Mouse (Mus musculus): ENCODE data around the gene Aggf1.
"Not testable (repeated sequence)": the region's sequence is repeated elsewhere in the genome, so short reads cannot be mapped to it uniquely, and the experiment has no call there.

Gene Aggf1

DNA sequence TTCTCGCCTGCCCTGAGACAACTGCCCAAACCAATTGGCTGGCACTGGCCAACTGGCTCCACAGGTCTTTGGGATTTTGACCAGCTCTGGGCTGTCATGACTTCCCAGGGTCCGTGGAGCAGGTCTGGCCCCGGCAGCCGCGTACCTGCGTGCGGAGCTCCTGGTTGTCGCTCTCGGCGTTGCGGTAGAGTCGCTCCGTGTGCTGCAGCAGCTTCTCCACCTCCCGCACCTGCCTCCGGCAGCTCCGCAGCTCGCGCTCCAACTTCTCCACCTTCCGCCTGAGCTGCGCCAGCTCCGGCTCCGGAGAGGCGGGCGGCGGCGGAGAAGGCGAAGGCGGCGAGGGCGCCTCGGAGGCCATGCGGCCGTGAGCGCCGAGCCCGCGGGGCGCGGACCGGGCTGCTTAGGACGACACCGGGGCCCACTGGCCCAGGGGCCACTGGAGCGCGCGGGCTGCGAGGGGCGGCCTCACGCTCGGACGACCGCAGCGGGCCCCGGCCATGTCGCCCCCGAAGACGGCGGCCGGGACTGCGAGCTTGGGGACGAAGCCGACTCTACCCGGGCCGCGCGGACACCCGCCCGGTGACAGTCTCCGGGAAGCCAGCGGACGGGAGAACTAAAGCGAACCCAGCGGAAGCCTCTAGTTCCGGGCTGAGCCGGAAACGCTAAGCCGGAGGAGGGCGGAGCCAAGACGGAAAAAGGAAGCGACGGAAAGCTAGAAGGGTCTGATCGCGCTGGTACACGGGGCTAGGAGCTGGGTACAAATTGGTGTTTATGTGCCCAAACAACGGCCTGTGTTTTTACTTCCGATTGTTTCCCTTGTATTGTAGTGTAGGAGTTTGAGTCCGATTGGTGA lies at the start of gene Aggf1:
TSS of gene Aggf1 (minus strand) at position 652 of the 853 bp plus-strand sequence.
- in situ Hi-C loops (cut with MboI; ENCODE audit: low sequenced_read_pairs) = no loop called here

DNA sequence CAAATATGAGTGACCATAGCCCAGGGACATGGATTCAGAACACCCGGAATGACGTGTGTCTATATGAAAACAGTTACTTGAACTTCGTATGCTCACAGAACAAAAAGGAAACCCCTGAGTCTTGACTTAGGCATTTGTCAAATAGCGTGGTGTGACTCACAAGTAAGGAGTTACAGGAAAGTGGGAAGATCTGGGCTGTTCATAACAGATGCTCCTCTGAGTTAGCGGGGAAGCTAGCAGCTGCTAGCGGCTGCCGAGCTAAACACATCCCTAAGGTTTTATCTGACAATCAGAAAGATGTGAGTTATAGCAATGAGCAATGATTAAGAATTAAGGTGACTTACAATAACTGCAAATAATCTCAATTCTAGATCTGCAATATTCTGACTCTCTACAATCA lies 49.8 kb upstream of the Aggf1 start:
- in situ Hi-C loops (cut with MboI; ENCODE audit: low sequenced_read_pairs) = no loop called here

DNA sequence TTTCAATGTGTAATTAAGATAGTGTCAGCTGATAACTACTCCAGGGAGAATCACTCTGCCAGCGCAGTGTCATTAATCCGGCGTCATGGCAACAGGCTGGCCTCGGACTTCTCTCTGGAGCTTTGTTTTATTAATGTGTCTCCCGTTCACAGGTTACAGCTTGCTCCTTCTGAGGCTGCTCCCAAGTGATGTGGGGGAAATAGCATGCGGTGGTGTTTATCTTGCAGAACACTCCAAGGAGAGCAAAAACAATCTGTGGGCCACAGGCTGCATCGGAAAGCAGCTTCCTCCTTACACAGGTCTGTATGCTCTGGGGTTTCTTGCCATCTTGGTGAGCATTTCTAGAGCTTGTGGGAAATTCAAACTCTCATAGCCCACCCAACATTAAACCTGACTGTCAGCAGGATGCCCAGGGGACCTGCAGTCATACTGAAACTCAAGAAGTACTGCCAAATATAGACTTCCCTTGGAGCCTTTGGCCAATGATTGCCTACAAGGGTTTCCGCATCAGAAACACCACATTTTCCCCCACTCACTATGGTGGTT lies 44.1 kb upstream of the Aggf1 start:
- in situ Hi-C loops (cut with MboI; ENCODE audit: low sequenced_read_pairs) = no loop called here

DNA sequence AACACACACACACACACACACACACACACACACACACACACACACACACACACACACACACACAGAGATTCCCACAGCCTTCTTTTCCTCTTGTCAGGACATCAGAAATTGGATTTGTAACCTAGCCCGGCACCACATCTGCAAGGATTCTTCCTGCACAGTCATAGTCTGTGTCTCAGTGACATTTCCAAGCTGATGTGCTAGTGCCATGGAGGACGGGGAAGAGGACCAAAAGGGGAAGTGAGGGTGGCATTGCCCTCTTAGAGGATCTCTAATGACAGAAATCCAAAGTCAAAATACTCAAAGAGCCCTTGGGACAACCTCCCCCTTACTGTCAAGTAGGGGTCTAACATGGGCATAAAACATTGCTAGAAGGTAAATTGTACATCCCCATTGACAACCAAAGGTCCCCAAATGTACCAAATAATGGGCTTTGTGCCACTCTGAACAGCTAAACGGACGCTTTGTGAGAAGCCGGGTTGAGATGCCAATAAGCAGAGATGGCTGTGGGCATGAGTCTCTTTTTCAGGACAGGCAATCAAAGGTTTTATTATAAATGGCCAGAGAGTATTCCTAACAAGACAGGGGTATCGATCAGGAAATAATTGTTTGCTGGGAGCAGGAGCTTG lies 43.5 kb upstream of the Aggf1 start:
- in situ Hi-C loops (cut with MboI; ENCODE audit: low sequenced_read_pairs) = no loop called here

DNA sequence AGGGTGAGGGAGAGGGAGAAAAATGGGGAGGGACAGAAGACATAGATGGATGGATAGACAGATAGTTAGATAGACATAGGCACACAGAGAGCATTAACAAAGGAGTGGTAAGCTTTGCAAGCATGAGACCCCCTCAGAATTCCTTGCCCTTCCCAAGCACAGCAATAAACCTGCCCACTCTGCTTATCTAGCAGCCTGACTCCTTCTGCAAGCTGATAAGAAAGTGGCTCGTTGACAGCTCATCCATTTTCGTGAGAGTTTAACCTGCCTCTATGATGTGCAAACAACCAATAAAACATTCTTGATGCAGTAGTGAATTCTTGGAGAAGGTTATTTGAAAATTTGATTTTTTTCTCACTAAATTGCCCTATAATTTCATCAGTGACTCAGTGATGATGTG lies 37.1 kb upstream of the Aggf1 start:
- in situ Hi-C loops (cut with MboI; ENCODE audit: low sequenced_read_pairs) = no loop called here

DNA sequence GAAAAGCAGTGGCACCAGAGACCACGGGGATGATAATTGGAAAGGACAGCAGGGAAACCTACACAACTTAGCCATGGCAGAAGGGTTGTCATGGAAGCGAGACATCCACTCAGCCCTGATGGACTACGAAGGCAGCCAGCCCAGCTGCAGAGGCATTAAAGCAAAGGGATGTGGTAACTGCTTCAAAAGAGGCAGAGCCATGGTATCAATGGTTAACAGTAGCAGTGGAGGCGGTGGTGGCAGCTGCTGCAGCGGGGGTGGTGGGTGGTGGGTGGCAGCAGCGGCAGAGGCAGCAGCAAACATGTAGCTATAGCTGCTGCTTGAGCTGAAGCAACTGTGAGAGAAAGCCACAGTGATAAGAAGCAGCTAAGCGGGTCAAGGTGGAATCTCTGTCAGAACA lies 18.1 kb upstream of the Aggf1 start:
- in situ Hi-C loops (cut with MboI; ENCODE audit: low sequenced_read_pairs) = no loop called here

DNA sequence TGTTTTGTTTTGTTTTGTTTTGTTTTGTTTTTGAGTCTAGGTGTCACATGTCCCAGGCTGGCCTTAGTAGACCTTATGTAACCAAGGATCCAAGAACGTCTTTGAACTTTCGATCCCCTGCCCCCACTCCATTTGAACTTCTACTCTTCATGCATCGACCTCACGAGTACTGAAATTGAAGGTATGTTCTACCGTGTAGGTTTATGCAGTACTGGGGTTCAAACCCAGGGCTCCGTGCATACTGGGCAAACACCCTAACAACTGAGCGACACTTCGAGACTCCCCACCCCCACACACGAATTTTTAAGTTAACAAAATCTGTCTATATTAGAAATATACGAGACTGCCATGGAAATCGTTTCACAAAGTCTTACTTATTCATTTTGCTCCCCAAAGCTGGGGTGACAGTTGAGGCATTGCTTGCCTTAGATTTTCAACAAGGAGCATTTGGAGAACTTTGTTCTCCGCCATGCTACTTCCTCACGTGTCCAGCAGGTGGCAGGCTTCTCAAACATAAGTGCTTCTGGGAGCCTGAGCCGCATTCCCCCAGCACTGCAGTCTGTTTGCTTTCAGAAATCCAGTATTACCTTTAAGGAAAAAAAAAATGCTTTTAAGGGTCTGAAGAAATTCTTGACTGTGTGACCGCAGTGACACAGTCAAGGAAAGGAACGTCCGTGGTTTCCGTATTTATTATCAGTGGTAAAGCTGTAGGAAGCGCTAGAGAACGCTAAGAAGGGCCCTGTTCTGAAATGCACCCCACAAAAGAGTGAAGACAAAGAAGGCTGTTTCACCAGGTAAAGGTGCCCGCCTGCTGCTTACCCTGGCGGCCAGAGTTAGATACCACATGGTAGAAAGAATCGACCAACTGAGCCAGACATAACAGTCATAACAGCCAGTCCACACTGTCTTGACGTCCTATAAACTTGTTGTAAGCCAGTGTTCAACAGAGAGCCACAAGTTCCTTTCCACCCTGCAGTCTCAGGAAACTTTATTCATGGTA lies 15.0 kb upstream of the Aggf1 start:
- in situ Hi-C loops (cut with MboI; ENCODE audit: low sequenced_read_pairs) = loop anchor here (5.0 kb wide), 1 partner anchor 82 kb away; no protein-coding TSS in a partner anchor

DNA sequence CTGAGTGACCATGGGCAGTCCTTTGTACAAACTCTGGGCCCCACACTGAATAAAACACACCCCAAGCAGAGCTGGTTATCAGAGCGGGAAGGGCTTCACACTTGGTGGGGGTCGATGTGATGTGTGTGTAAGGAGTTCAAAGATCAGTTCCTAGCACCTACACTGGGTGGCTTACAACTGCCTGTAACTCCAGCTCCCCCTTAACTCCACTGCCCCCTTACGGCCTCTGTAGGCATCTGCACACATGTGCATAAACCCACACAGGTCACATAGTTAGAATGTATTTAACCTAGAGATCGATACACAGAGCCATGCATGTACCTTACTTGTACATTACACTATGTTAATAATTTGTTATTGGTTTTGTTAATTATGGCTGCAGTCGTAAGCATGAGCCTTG lies 13.1 kb upstream of the Aggf1 start:
- in situ Hi-C loops (cut with MboI; ENCODE audit: low sequenced_read_pairs) = loop anchor here (5.0 kb wide), 1 partner anchor 84 kb away; no protein-coding TSS in a partner anchor

DNA sequence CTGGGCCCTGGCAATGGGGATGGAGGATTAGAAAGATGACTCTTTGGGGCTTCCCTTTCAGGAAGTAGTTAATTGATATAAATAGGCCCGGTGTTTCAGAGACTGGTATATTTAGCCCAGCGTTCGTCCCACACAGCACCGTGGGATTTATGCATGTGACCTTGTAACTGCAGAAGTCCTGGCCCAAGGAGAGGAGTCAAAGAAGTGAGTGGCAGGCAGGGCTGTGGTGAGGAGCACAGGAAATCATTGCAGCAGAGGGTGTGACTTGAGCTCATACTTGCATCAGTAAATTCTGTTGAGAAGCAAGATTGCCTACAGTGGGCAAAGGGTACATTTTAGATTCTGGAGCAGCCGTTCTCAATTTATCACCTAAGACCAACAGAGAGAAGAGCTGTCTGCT lies 7.3 kb upstream of the Aggf1 start:
- in situ Hi-C loops (cut with MboI; ENCODE audit: low sequenced_read_pairs) = no loop called here

DNA sequence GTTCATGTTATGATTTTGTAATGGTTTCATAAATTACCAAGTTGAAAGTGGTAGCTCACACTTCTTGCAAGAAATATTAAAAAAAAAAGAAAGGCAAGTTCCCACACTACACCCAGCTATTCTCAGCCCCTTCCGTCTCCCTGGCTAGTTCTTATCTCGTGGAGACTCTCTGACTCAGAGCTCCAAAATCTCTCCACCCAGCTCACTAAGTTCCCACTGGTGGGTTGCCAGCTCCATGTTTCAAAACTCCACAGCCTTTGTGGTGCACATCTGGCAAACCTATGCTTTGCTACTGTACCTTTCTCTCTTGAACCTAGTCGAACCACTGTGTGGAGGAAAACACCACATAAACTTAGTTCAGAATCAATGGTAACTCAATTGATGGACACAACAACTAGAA lies 3.5 kb upstream of the Aggf1 start:
- in situ Hi-C loops (cut with MboI; ENCODE audit: low sequenced_read_pairs) = no loop called here

DNA sequence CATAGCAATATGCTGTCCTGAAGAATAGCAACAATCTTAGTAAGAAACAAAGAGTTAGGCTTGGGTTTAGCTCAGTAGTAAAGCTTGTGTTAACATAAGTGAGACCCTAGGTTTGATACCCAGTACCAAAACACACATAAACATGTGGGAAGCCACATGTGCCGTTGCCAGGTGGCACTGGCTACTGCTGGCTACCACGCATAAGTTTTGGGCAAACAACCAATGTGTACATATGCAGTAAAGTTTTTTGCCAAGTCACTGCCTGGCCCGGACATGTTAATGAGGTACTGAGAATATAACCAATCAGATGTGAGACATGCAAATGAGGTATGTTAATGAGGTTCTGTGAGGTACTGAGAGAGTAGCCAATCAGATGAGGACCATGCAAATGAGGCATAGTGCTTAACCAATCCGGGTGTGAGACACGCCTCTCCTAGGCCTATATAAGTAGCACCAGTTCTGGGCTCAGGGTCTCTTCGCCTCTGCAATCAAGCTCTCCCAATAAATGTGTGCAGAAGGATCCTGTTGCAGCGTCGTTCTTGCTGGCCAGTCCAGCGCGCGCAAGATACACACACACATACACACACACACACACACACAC lies 1.6 kb upstream of the Aggf1 start:
- in situ Hi-C loops (cut with MboI; ENCODE audit: low sequenced_read_pairs) = not testable (repeated sequence)

DNA sequence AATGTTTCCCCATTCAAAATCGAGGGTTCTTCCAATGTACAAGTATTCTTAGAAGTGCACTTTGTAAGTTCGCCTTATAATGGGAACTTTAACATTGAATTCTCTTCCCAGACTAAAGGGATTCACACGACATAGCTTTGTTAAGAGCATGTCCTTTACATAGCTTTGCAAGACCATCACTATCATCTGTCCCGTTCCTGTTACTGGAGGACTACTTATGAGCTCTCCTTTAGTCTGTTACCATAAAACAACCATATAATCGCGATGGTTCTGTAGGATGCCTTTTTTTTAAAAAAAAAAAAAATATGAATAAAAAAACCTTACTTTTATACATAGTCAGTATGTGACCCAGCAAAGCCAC lies 382 bp upstream of the Aggf1 start:
- in situ Hi-C loops (cut with MboI; ENCODE audit: low sequenced_read_pairs) = no loop called here

DNA sequence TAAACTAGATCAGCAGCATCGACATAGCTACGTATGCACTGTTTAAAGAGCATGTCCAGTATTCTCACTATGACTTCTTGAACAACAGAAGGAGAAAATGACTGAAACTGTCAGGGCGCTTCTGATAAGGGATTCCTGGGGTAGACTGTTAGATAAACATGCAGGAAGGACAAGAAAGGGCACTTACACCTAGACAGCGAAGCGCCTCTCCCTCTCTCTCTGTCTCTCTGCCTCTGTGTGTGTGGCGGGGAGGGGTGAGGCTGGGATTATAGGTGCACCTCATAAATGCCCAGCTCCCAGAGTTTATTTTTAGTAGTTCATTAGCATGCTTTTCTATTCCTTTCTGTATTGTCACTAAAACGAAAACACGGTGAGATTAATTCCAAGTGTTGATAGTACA lies 8.8 kb downstream of the Aggf1 start:
- in situ Hi-C loops (cut with MboI; ENCODE audit: low sequenced_read_pairs) = no loop called here

DNA sequence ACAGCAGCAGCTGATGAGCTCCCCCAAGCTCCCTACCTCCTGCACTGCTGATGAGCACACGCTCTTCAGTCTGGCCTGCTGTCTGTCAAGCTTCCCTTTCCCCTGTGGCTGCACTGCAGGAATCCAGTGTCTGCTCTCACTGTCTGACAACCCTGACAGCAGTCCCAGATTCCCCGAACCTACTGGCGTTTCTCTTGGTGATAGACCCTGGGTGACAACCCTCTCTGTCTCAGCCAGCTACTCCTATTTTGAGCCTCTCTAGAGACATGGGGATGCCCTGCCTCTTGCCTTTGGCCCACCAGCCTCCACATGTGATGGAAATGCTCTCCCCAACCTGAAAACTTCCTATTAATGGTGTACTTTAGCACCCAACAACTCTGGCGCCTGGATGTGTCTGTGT lies 11.7 kb downstream of the Aggf1 start:
- in situ Hi-C loops (cut with MboI; ENCODE audit: low sequenced_read_pairs) = no loop called here

DNA sequence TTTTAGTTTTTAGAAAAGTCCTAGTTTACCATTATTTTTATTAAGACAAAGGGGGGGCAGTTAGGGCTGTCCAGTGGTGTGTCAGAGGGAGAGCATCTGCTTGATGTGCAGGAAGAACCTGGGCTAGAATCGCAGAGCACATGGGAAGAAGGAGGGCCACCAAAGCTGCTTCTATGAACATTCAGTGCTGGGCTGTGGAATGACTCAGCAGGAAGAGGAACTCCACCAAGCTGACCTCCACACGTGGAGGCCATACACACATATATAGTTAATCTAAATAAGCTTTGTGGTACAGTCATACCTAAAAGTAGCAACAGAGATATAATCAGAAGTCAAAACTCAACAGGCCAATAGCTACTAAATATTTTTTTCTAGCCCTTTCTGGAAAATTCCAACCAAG lies 16.9 kb downstream of the Aggf1 start:
- in situ Hi-C loops (cut with MboI; ENCODE audit: low sequenced_read_pairs) = no loop called here

DNA sequence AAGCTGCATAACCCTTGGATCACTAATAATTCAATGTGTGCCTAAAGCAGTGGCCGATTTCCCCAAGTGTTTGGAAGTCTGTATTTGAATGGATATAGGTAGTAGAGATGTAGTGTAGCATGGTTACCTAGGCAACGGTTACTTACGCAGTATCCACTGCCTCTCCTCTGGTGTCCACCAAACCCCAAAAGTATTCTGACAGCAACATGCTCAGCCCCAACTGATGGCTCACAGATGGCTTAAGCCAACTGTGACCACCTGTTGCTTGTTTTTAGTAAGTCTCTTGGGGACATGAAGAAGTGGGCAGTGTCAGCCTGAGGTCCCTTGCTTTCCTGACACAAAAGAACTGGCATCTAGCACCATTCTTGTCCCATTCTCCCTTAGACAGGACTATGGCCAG lies 26.7 kb downstream of the Aggf1 start:
- in situ Hi-C loops (cut with MboI; ENCODE audit: low sequenced_read_pairs) = no loop called here

DNA sequence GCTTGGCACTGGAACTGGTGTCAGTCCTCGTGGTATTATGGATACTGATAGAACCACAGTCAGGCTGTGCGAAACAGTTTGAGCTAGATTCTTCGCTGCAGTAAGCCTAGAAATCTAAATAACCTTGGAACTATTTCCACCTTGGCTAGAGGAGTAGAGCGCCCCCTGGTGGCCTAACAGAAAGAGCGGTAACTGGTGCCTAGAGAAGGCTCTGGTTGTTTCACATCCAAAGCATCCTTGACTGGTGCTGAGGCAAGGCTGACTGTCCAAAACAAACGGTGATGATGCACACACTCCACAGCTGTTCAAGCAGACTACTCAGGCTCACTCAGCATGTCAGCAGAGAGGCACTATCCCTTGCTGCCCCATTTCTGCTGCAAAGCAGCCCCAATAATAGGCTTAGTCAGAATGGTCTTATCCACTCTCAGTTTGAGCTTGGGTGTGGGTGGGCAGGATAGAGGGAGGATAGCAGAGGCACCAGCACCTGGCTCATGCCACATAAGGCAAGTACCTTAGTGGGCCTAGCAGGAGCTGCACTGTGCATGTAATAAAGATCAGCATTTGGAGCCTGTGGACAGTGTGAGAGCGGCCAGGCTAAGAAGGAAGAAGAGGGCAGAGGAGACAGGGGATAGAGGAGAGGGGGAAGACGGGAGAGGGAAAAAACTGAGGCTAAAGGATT lies 28.0 kb downstream of the Aggf1 start:
- in situ Hi-C loops (cut with MboI; ENCODE audit: low sequenced_read_pairs) = no loop called here

DNA sequence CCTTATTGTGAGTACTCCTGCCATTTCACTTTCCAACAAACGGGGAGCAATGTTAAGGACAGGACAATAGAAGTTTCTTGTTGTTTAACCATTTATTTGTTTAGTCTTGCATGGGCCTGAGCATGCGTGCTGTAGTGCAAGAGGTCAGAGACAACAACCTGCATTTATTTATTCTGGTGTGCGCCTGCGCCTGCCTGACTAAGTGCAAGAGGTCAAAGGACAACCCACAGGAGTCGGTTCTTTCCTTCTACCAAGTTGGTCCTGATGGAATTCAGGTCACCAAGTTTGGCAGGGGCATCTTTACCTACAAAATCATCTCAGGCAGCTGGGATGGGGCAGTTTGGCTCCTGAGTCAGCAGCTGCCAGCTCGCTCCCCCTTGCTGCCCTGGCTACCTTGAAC lies 29.3 kb downstream of the Aggf1 start:
- in situ Hi-C loops (cut with MboI; ENCODE audit: low sequenced_read_pairs) = no loop called here

DNA sequence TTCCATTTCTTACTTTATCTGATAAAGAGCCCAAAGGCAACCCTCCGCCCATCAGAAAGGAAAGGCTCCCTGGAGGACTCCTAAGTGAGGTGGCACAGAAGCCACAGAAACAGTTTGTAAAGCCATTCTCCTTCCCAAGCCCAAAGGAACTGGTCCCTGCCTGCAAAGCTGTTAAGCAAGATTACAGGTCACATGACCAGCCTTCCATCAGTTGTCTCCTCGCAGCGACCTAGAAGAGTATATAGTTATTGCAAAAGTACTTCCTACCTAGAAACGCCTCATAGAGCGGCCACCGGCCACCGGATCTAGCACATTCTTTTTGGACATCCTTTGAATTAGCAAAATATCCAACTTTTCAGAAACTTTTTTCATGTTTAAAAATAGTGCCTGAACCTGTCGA lies 31.7 kb downstream of the Aggf1 start:
- in situ Hi-C loops (cut with MboI; ENCODE audit: low sequenced_read_pairs) = no loop called here

DNA sequence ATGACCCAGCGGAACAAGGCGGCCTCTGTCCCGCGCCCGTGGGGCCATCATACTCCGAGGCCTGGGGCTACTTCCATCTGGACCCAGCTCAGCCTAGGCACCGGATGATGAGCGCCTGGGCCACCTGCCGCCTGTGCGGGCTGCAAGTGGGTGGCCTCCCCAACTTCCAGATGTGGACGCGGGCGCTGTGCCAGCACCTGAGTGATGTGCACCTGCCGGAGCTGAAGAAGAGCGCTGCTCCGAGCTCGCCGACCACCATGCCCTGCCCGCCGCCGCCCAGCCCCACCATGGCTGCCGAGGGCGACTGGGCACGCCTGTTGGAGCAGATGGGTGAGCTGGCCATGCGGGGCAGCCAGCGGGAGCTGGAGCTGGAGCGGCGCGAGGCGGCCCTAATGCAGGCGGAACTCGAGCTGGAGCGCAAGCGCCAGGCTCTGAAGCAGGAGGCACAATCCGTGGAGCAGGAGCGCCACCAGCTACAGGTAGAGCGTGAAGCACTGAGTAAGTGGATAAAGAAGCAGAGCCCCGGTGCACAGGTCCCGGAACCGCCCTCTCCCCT lies 39.0 kb downstream of the Aggf1 start:
- in situ Hi-C loops (cut with MboI; ENCODE audit: low sequenced_read_pairs) = no loop called here

Data from CH12F3 (cell line).